Mouse (Mus musculus) neural tube, embryonic 14.5 days (tissue): ENCODE data around the gene Polh. TPM values are rescaled to one million over a fixed set of nuclear protein-coding genes. Genes with fewer than 3 reads are reported as not detected.

Source experiments
- ATAC-seq: fragments of 200-750 bp; cut with Nextera tagmentation; 2 replicates; pipeline ENCODE4 v1.8.0; 2017; ENCODE audit warnings: low read depth, mild to moderate bottlenecking, moderate TSS enrichment, moderate library complexity
- H3K27ac ChIP-seq: fragments of 300-500 bp; sonication (generic); 2 replicates; pipeline ENCODE4 v1.5.1; 2014; ENCODE audit warnings: low read depth, mild to moderate bottlenecking, control low read depth, low read length, moderate library complexity, mixed read lengths
- H3K27me3 ChIP-seq: fragments of 300-500 bp; sonication (generic); 2 replicates; pipeline ENCODE4 v1.6.1; 2014; ENCODE audit warnings: low read length; ENCODE audit not compliant: control insufficient read depth, insufficient read depth
- H3K36me3 ChIP-seq: fragments of 300-500 bp; sonication (generic); 2 replicates; pipeline ENCODE4 v1.6.1; 2014; ENCODE audit warnings: low read length, mixed read lengths; ENCODE audit not compliant: control insufficient read depth, insufficient read depth
- H3K4me1 ChIP-seq: fragments of 300-500 bp; sonication (generic); 2 replicates; pipeline ENCODE4 v1.6.1; 2014; ENCODE audit warnings: low read length; ENCODE audit not compliant: control insufficient read depth, insufficient read depth
- H3K4me2 ChIP-seq: fragments of 300-500 bp; sonication (generic); 2 replicates; pipeline ENCODE4 v1.6.1; 2014; ENCODE audit warnings: mild to moderate bottlenecking, low read depth, low read length, control low read depth
- H3K4me3 ChIP-seq: fragments of 300-500 bp; sonication (generic); 2 replicates; pipeline ENCODE4 v1.5.1; 2014; ENCODE audit warnings: low read depth, low read length, control low read depth, mixed read lengths
- H3K9ac ChIP-seq: fragments of 300-500 bp; sonication (generic); replicated peaks from 2 replicates; pipeline ENCODE4 v1.6.1; 2014; ENCODE audit warnings: low read depth, mild to moderate bottlenecking, control low read depth, low read length, mixed read lengths
- H3K9me3 ChIP-seq: fragments of 300-500 bp; sonication (generic); 2 replicates; pipeline ENCODE4 v1.6.1; 2016; ENCODE audit warnings: low read length; ENCODE audit not compliant: control insufficient read depth
- WGBS: fragments of 180-500 bp; shearing (Covaris S2); extraction: QIAGEN DNeasy Blood & Tissue Kit; methylation state at CpG from one replicate; pipeline ENCODE4 v1.1.7; 2014; 5-methylcytosine and 5-hydroxymethylcytosine counted together
- polyA plus RNA-seq: library from polyadenylated mRNA; unstranded; fragments of >200 nt; fragmentation: Nextera tagmentation; extraction: Ambion mirVana; gene quantifications from 2 replicates; pipeline ENCODE4 v1.2.1, GENCODE M21; 2014

Polh gene
- polyA plus RNA-seq, 1 experiment from 2014 or later, result 8.4 TPM

- Histone ChIP-seq H3K9ac (no peak overlapping the region), H3K36me3 (no peaks in the 10 kb centered on the region), H3K4me3 (no peak overlapping the region), H3K27me3 (no peaks in the 10 kb centered on the region), H3K9me3 (no peaks in the 10 kb centered on the region), H3K4me2 (no peak overlapping the region), H3K4me1 (peaks cover 14% of the 10 kb centered on the region), H3K27ac (no peak overlapping the region)
- ATAC-seq, result no peak
- WGBS, result 90% methylated on average over 8 of the region's 8 CpGs
Observed at GRCm38 (mm10) chr17:46157131-46157530, 45.3 kb downstream of the Polh start.

- H3K4me2 ChIP-seq, result no peak overlapping the region
- no peaks in the 10 kb centered on the region for H3K27me3 ChIP-seq
- no peak overlapping the region for H3K4me3 ChIP-seq
- H3K9ac ChIP-seq, result no peak overlapping the region
- WGBS, result 89% methylated on average over 5 of the region's 5 CpGs
- ATAC-seq, result no peak
- peaks cover 11% of the 10 kb centered on the region for H3K4me1 ChIP-seq
- H3K27ac ChIP-seq, result no peak overlapping the region
- no peaks in the 10 kb centered on the region for H3K36me3 ChIP-seq
- H3K9me3 ChIP-seq, result no peaks in the 10 kb centered on the region
Observed at GRCm38 (mm10) chr17:46156680-46157079, 45.8 kb downstream of the Polh start.

- H3K36me3 ChIP-seq, result no peaks in the 10 kb centered on the region
- no peaks in the 10 kb centered on the region for H3K27me3 ChIP-seq
- no peak overlapping the region for H3K9ac ChIP-seq
- H3K4me2 ChIP-seq, result no peak overlapping the region
- WGBS, result 98% methylated on average over 3 of the region's 3 CpGs
- peaks cover 8% of the 10 kb centered on the region; the same call in 1 of the 2 replicates for H3K4me1 ChIP-seq
- no peaks in the 10 kb centered on the region for H3K9me3 ChIP-seq
- no peak overlapping the region for H3K27ac ChIP-seq
- no peak overlapping the region for H3K4me3 ChIP-seq
- ATAC-seq, result no peak
Observed at GRCm38 (mm10) chr17:46154336-46154735, 48.1 kb downstream of the Polh start.

- Histone ChIP-seq H3K27me3 (no peaks in the 10 kb centered on the region), H3K27ac (0 out of 2 replicates have a peak within 1 kb of the TSS, but pooled peaks have one; percentile 24), H3K9me3 (no peaks in the 10 kb centered on the region), H3K4me3 (peak within 1 kb of the TSS; percentile 51), H3K36me3 (peaks cover 4% of the 10 kb centered on the region; the same call in 1 of the 2 replicates), H3K9ac (peak within 1 kb of the TSS; percentile 57), H3K4me2 (peak within 1 kb of the TSS; percentile 86), H3K4me1 (peaks cover 8% of the 10 kb centered on the region; the same call in 1 of the 2 replicates)
- ATAC-seq, result peak; percentile 92
- WGBS, result 7% methylated on average over 33 of the region's 33 CpGs
Observed at GRCm38 (mm10) chr17:46152847-46153782, 49.3 kb downstream of the Polh start, which contains the start of gene Mad2l1bp. Gene Mad2l1bp, minus strand, starts transcription at chr17:46153553.

GRCm38 (mm10) chr17:46143578-46144423, 58.6 kb downstream of the Polh start, which contains the start of gene Rsph9:
Gene Rsph9, minus strand, starts transcription at chr17:46144216.
- H3K27ac ChIP-seq, result no peak within 1 kb of the TSS
- no peaks in the 10 kb centered on the region for H3K9me3 ChIP-seq
- peak within 1 kb of the TSS; percentile 51 for H3K9ac ChIP-seq
- ATAC-seq, result peak; percentile 91
- peak within 1 kb of the TSS; percentile 28 for H3K4me3 ChIP-seq
- peaks cover 9% of the 10 kb centered on the region for H3K36me3 ChIP-seq
- peak within 1 kb of the TSS; percentile 57 for H3K4me2 ChIP-seq
- 0 out of 2 replicates have a peak, but pooled peaks cover 8% of the 10 kb centered on the region for H3K4me1 ChIP-seq
- H3K27me3 ChIP-seq, result no peaks in the 10 kb centered on the region
- 8% methylated on average over 37 of the region's 37 CpGs for WGBS

GRCm38 (mm10) chr17:46139872-46140271, 62.6 kb downstream of the Polh start:
- Histone ChIP-seq H3K36me3 (no peaks in the 10 kb centered on the region), H3K9me3 (no peaks in the 10 kb centered on the region), H3K4me2 (no peak overlapping the region), H3K27ac (no peak overlapping the region), H3K9ac (no peak overlapping the region), H3K4me3 (no peak overlapping the region), H3K4me1 (0 out of 2 replicates have a peak, but pooled peaks cover 8% of the 10 kb centered on the region), H3K27me3 (no peaks in the 10 kb centered on the region)
- no peak for ATAC-seq
- 93% methylated on average over 3 of the region's 3 CpGs for WGBS

GRCm38 (mm10) chr17:46138563-46139236, 63.7 kb downstream of the Polh start:
- H3K27ac ChIP-seq, result no peak overlapping the region
- H3K9ac ChIP-seq, result no peak overlapping the region
- no peaks in the 10 kb centered on the region for H3K9me3 ChIP-seq
- WGBS, result 87% methylated on average over 8 of the region's 8 CpGs
- no peak overlapping the region for H3K4me2 ChIP-seq
- H3K36me3 ChIP-seq, result no peaks in the 10 kb centered on the region
- no peaks in the 10 kb centered on the region for H3K27me3 ChIP-seq
- no peak overlapping the region for H3K4me3 ChIP-seq
- H3K4me1 ChIP-seq, result 0 out of 2 replicates have a peak, but pooled peaks cover 5% of the 10 kb centered on the region
- ATAC-seq, result no peak

- Histone ChIP-seq H3K36me3 (peaks cover 14% of the 10 kb centered on the region; the same call in 1 of the 2 replicates), H3K27ac (no peak overlapping the region), H3K4me2 (no peak overlapping the region), H3K4me3 (no peak overlapping the region), H3K9ac (no peak overlapping the region), H3K9me3 (no peaks in the 10 kb centered on the region), H3K27me3 (no peaks in the 10 kb centered on the region), H3K4me1 (no peaks in the 10 kb centered on the region)
- WGBS, result 71% methylated on average over 8 of the region's 8 CpGs
- no peak for ATAC-seq
Observed at GRCm38 (mm10) chr17:46132862-46133261, 69.6 kb downstream of the Polh start.
